Mouse (Mus musculus): ENCODE results near the gene Csnka2ip. TPM values are rescaled to one million over a fixed set of nuclear protein-coding genes. Genes with fewer than 3 reads are reported as not detected.

Gene Csnka2ip
- polyA plus RNA-seq, 1 experiment: 0.03 TPM

DNA sequence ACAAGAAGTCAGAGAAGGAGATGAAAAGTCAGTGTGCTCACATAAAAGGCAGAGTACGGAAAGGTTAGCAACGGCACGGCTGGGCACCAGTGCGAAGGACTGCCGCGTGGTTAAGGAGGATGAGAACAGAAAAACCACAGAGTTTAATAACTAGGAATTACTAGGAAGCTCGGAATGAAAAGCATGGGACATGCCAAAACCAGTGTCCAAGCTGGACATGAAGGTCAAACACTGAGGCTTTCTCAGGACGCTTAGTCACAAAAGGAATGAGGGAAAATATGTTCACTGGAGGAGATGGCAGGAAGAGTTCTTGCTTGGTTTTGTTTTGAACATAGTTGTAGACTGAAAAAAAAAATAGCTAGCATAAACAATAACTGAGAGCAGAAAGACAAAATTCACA, 32.7 kb downstream of the Csnka2ip start:
- no peak for TF ChIP-seq POLR2A (IDR thresholded peaks at IDR 0.05; ENCODE audit: borderline replicate concordance, extremely low read depth, insufficient read depth, insufficient read length, poor library complexity, severe bottlenecking)
- no peak for TF ChIP-seq CTCF (IDR thresholded peaks at IDR 0.05; ENCODE audit: borderline replicate concordance, extremely low read depth, insufficient read depth, insufficient read length)
- DNase-seq (ENCODE audit: low read depth): no peak

DNA sequence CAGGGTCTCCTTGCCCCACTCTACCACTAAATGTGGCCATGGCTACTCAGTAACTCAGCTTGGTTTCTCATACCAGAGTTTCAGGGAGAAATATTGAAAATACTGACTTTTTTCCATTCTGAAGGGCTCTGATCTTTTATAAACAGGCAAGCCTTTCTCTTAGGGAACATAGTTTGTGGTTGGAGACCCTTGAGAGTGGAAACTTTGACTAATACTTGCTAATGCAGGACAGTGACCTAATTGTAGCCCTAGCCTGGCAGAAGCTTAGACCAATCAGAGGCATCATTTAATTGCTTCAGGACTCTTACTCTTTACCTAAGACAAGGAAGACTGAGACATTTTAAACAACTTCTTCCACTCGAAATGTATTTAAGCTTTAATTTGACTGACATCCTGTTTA, 39.1 kb downstream of the Csnka2ip start:
- no peak for DNase-seq (ENCODE audit: low read depth)
- TF ChIP-seq CTCF (IDR thresholded peaks at IDR 0.05; ENCODE audit: borderline replicate concordance, extremely low read depth, insufficient read depth, insufficient read length) (no peak), POLR2A (IDR thresholded peaks at IDR 0.05; ENCODE audit: borderline replicate concordance, extremely low read depth, insufficient read depth, insufficient read length, poor library complexity, severe bottlenecking) (no peak)

DNA sequence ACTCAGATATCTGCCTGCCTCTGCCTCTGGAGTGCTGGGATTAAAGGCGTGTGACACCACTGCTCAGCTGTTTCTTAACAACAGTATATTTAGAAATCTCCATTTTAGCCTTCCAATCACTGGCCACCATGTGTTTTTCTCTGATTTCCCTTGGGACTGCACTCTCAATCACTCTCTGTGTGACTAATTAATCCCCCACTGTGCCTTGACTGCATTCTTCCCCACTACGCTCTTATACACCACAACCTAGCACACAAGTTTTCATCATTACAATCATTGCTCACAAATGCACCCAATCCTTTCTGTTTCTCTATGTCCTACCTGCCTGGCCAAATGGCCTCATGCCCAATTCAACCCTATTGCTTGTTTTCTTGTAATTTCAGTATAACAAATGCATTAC, 43.7 kb downstream of the Csnka2ip start:
- peak; percentile 24 for DNase-seq (ENCODE audit: low read depth)

DNA sequence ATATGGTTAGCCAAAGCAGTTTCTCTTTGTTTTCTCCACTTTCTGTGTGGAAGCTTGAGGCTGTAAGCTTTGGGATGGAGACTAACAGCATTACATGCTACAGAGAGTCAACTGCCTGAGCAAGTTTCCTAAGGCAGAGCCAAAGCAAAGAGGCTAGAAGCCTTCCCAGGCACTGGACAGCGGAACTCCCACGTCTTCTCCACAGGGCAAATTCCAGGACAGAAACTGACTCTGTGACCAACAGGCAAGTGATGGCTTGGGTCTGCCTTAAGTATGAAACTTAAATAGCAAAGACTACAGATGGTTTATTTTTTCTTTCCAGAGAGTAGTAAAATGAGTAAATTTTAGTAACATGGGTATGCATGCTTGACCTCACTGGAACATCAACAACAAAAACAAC, 75.3 kb downstream of the Csnka2ip start:
- TF ChIP-seq CTCF (IDR thresholded peaks at IDR 0.05; ENCODE audit: borderline replicate concordance, extremely low read depth, insufficient read depth, insufficient read length) (no peak), POLR2A (IDR thresholded peaks at IDR 0.05; ENCODE audit: borderline replicate concordance, extremely low read depth, insufficient read depth, insufficient read length, poor library complexity, severe bottlenecking) (no peak)
- DNase-seq (ENCODE audit: low read depth): no peak

More for the DNA sequence above, 43.7 kb downstream of the Csnka2ip start:
- TF ChIP-seq POLR2A (IDR thresholded peaks at IDR 0.05; ENCODE audit: borderline replicate concordance, extremely low read depth, insufficient read depth, insufficient read length, poor library complexity, severe bottlenecking) (no peak), CTCF (IDR thresholded peaks at IDR 0.05; ENCODE audit: borderline replicate concordance, extremely low read depth, insufficient read depth, insufficient read length) (no peak)

DNA sequence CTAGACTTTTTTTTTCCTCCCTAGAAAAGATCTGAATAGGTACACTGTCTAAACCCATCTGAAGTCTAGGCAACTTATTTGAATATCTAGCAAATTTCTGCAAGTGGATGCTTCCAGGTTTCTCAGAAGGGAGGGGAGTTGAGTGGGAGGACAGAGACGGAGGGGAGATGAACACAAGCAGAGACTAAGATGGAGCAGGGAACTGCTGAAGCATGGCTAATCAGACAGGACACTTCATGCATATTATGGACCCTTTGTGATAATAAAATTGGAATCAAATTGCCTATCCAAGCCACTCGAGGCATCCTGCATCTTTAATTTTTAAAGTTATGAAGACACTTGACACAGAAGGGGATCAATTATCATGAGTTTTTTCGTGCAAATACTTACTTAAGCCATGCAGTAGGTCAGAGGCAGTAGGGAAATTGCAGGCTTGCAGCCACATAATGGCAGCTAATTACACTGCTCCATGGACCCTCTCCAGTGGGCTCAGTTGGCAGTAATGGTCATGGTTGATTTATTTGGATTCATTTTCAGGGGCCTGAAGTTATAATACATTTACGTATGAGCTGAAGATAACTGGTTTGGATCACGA, 78.1 kb downstream of the Csnka2ip start:
- TF ChIP-seq CTCF (IDR thresholded peaks at IDR 0.05; ENCODE audit: borderline replicate concordance, extremely low read depth, insufficient read depth, insufficient read length): no peak
- no peak for TF ChIP-seq POLR2A (IDR thresholded peaks at IDR 0.05; ENCODE audit: borderline replicate concordance, extremely low read depth, insufficient read depth, insufficient read length, poor library complexity, severe bottlenecking)
- peak; percentile 58 for DNase-seq (ENCODE audit: low read depth)

DNA sequence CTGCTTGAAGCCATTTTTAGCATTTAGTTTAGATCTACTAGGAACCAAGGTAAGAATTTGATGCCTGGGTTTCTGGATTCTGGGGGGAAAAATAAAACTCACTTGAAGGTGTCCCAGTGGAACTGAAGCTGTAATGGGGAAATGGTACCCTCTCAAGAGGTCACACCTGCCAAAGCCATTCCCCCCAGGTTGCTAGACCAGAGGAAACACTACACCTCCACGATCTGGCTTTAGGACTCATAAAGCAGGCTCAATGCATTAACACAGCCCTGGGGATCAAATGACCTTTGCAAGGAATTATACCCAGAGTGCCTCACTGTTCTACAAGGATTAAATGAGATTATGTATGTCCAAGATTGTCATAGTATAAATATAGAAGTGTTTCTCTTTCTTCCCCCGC, 88.8 kb downstream of the Csnka2ip start:
- no peak for DNase-seq (ENCODE audit: low read depth)
- TF ChIP-seq POLR2A (IDR thresholded peaks at IDR 0.05; ENCODE audit: borderline replicate concordance, extremely low read depth, insufficient read depth, insufficient read length, poor library complexity, severe bottlenecking) (no peak), CTCF (IDR thresholded peaks at IDR 0.05; ENCODE audit: borderline replicate concordance, extremely low read depth, insufficient read depth, insufficient read length) (no peak)

Other genes with a start within 250 kb of the Csnka2ip start
- 13.4 and 15.1 TPM in 2 replicates for gene 4930453N24Rik, start 168.8 kb upstream of the Csnka2ip start, polyA plus RNA-seq (2012; rRNA removed)
- gene Zfp654, start 249.2 kb upstream of the Csnka2ip start, polyA plus RNA-seq (2012; rRNA removed): 7.4 and 8.1 TPM in 2 replicates
- gene Cggbp1, start 249.6 kb upstream of the Csnka2ip start, polyA plus RNA-seq (2012; rRNA removed): 42.1 and 59.2 TPM in 2 replicates

All from brain, embryonic 14.5 days (tissue).